In genomic region chr10:75151311-75151710, GRCm38 (mm10) we compare ENCODE assay signal across 8 mouse cellular contexts.
DNase-seq lines count a peak whose midpoint lies in the region; ATAC-seq and TF ChIP-seq lines count a peak whose summit lies in the region.

No protein-coding gene starts in this region.

- no peaks in the 10 kb centered on the region for H3K36me3 ChIP-seq in kidney, adult 2 months (ENCODE audit: control insufficient read depth, insufficient read depth, low read length)
- peaks cover 66% of the 10 kb centered on the region for H3K36me3 ChIP-seq in midbrain, embryonic 14.5 days (ENCODE audit: control insufficient read depth, insufficient read depth, low read length)

- peak; percentile 65 for ATAC-seq in midbrain, embryonic 14.5 days (ENCODE audit: low FRiP score, low TSS enrichment)

- TF ChIP-seq POLR2A in kidney, adult 2 months (IDR thresholded peaks at IDR 0.05; ENCODE audit: low read depth, low read length) = no peak

- no peak overlapping the region for H3K4me2 ChIP-seq in midbrain, embryonic 14.5 days (ENCODE audit: low read length)

- no peaks in the 10 kb centered on the region for H3K4me1 ChIP-seq in kidney, adult 2 months (ENCODE audit: control insufficient read depth, insufficient read depth, low read length)
- 0 out of 2 replicates have a peak, but pooled peaks cover 3% of the 10 kb centered on the region for H3K4me1 ChIP-seq in midbrain, embryonic 14.5 days (ENCODE audit: control insufficient read depth, insufficient read depth, low read length)

- H3K9ac ChIP-seq in midbrain, embryonic 14.5 days (replicated peaks; ENCODE audit: low read length) = no peak overlapping the region

- TF ChIP-seq CTCF in kidney, adult 2 months (conservative IDR thresholded peaks at IDR 0.05; ENCODE audit: insufficient read depth, insufficient read length, low read depth, low read length) = peak; percentile 68

- no peaks in the 10 kb centered on the region for H3K27me3 ChIP-seq in kidney, adult 2 months (replicated peaks; ENCODE audit: control insufficient read depth, insufficient read depth, low read length)
- no peaks in the 10 kb centered on the region for H3K27me3 ChIP-seq in midbrain, embryonic 14.5 days (ENCODE audit: control insufficient read depth, insufficient read depth, low read length)

- peak; percentile 89 for DNase-seq in 3T3-L1 (ENCODE audit: low read depth, low spot score)
- DNase-seq in adrenal gland, adult 8-10 months = peak; percentile 63
- peak; percentile 69 for DNase-seq in embryo, embryonic 9.5 days (ENCODE audit: extremely low spot score)
- peak; percentile 94 for DNase-seq in heart, adult 8-10 months (ENCODE audit: low spot score)
- DNase-seq in kidney, adult 2 months = peak; percentile 92
- DNase-seq in left cerebral cortex, postnatal 4 days = peak; percentile 78
- DNase-seq in midbrain, embryonic 14.5 days = peak; percentile 96
- peak; percentile 36 for DNase-seq in spleen, adult 12 weeks (ENCODE audit: low spot score)

- no peaks in the 10 kb centered on the region for H3K9me3 ChIP-seq in midbrain, embryonic 14.5 days (ENCODE audit: control insufficient read depth, low read length)

- H3K27ac ChIP-seq in kidney, adult 2 months (ENCODE audit: insufficient read depth, low read depth, low read length) = no peak overlapping the region
- no peak overlapping the region for H3K27ac ChIP-seq in midbrain, embryonic 14.5 days (replicated peaks; ENCODE audit: low read depth, low read length)

- no peak overlapping the region for H3K4me3 ChIP-seq in kidney, adult 2 months (ENCODE audit: insufficient read depth, low read depth, low read length)
- H3K4me3 ChIP-seq in midbrain, embryonic 14.5 days (replicated peaks; ENCODE audit: low read depth, low read length) = no peak overlapping the region

- intact Hi-C loops in left cerebral cortex, postnatal 4 days (cut with DNase I) = loop anchor here (1.0 to 5.0 kb wide), 2 partner anchors 92 to 214 kb away; no protein-coding TSS in a partner anchor

Comparison
In these comparisons a context has a peak if more than half of its experiments do, and no peak if none do; other contexts are left out.
1. DNase-seq: peak in every context shown above with its lines; median percentile 96 in midbrain, embryonic 14.5 days; 94 in heart, adult 8-10 months; 92 in kidney, adult 2 months; 89 in 3T3-L1; 78 in left cerebral cortex, postnatal 4 days; 69 in embryo, embryonic 9.5 days; 63 in adrenal gland, adult 8-10 months; 36 in spleen, adult 12 weeks.